Mouse (Mus musculus): ENCODE results near the gene Itgae.

DNA sequence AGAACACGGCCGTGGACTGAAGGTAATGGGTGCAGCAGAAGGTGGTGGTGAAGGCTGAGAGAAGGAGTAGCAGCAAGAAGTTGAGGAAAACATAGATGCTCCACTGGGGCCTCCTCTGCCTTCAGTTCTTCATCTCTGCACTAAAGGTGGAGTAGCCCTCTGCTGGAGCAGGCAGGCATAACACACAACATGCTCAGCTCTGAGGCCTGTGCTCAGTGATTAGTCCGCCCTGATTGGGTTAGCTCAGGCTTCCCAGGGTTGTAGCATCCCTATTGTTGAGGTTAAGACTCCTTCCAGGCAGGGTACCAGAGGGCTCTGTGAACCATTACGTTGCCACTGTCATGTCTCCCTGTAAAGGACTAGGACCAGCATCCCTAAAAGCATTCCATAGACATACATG lies 78.8 kb downstream of the Itgae start:
- no peak for TF ChIP-seq GATA1 (IDR thresholded peaks at IDR 0.05; ENCODE audit: low read length)
- no peak for TF ChIP-seq TAL1 (IDR thresholded peaks at IDR 0.05; ENCODE audit: low read length)
